Mouse (Mus musculus): Measurements from ENCODE around the gene Scamp5.

GRCm38 (mm10) chr9:57467271-57467771, 539 bp downstream of the Scamp5 start:
- TF ChIP-seq POLR2A (IDR thresholded peaks at IDR 0.05; ENCODE audit: control insufficient read depth, low read depth, low read length), result no peak
- TF ChIP-seq CTCF (IDR thresholded peaks at IDR 0.05; ENCODE audit: control insufficient read depth, insufficient read depth, insufficient replicate concordance, low read depth, low read length), result no peak
